Mouse (Mus musculus): ENCODE measurements at regions not wholly inside any gene's neighbourhood (a gene's known extent, or its start where the extent isn't known, plus 50 kb on each side); places are given as distances from the start of the nearest gene placed in this dataset.

- no peak for TF ChIP-seq GATA1 (IDR thresholded peaks at IDR 0.05; ENCODE audit: borderline replicate concordance, low read length)
- no peak for TF ChIP-seq FLI1 (IDR thresholded peaks at IDR 0.05; ENCODE audit: low read length)
These were observed 67.3 kb upstream of the Ube2e1 start for GRCm38 (mm10) chr14:18398953-18399352.
